Mouse (Mus musculus): ENCODE data around the gene Selenot. TPM values are rescaled to one million over a fixed set of nuclear protein-coding genes. Genes with fewer than 3 reads are reported as not detected.
"Not testable (repeated sequence)": the region's sequence is repeated elsewhere in the genome, so short reads cannot be mapped to it uniquely, and the experiment has no call there.

The Selenot gene
- polyA plus RNA-seq, 1 experiment from 2014 or later = 15.3 TPM

DNA sequence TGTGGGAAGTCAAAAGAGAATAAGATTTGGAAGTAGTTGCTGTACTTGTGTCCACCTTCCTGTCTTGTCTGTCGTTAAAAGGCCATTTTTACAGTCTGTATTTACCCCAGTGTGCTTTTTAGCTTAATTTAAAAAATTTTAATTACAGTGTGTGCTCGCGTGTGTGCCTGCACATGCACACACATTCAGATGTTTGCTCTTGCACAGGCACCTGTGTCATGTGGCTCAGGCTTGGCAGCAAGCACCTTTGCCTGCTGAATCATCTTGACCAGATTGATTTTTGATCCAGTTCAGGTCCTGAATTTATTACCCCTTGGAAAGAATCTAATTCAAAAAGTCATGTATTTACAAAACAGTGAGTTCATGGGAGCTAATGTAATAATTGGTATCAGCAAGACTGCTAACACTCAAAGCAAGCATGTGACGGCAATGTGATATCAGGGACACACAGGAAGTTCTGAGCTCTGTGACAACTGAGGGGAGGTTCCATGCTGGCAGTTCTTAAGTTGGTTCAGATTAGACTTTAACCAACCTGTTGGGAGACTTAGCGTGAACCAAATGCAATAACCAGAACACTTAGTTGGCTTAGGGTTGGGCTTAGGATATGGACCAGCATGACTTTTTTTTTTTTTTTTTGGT lies 6.5 kb downstream of the Selenot start:
- ATAC-seq = peak; percentile 78
- Histone ChIP-seq H3K27me3 (replicated peaks) (no peaks in the 10 kb centered on the region), H3K9ac (0 out of 2 replicates have a peak overlapping the region, but pooled peaks have one; percentile 31), H3K4me2 (peak overlapping the region; percentile 19; the same call in 1 of the 2 replicates), H3K9me3 (replicated peaks) (no peaks in the 10 kb centered on the region), H3K27ac (0 out of 2 replicates have a peak overlapping the region, but pooled peaks have one; percentile 46), H3K36me3 (peaks cover 38% of the 10 kb centered on the region), H3K4me1 (peaks cover 35% of the 10 kb centered on the region), H3K4me3 (no peak overlapping the region)
- WGBS (ENCODE audit: insufficient replicate concordance) = 54% methylated on average over 5 of the region's 5 CpGs

DNA sequence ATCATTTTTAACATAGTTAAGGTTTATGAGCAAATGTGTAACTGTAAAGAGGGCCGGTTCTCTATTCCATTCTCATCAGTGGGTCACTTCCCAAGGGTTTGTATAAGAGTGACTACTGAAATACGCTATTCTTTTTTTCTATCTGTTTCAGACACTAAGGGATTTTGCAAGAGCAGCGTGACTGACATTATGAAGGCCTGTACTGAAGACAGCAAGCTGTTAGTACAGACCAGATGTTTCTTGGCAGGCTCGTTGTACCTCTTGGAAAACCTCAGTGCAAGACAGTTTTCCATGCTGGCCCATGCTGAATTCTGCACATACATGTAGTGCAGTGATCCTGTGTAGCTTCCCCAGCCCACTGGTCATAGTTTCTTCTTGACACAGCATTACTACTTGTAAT lies 14.1 kb downstream of the Selenot start:
- peaks cover 73% of the 10 kb centered on the region for H3K36me3 ChIP-seq
- ATAC-seq; H3K9me3 ChIP-seq (replicated peaks): not testable (repeated sequence)

DNA sequence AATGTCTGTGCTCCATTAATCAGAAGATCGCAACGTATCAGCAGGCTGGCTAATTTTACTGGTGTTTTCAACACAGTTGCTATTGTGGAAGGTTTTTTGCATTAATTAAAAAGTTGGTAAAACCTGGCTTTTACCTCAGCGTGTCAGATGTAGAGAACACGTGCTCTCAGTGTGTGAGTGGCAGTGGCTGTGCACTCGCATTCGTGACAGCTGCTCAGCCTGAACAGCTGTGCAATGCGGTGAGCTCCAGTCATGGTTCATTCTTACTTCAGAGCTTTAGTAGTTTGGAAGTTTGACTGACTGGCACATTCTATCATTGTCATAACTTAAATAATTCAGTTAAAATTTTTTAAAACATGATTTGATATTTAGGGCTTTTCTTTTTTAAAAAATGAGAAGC lies 16.2 kb downstream of the Selenot start:
- H3K27ac ChIP-seq; H3K4me2 ChIP-seq; H3K4me3 ChIP-seq; H3K27me3 ChIP-seq (replicated peaks); ATAC-seq; H3K4me1 ChIP-seq; H3K9me3 ChIP-seq (replicated peaks); H3K9ac ChIP-seq: not testable (repeated sequence)
- 88% methylated on average over 7 of the region's 7 CpGs for WGBS (ENCODE audit: insufficient replicate concordance)
- peaks cover 58% of the 10 kb centered on the region for H3K36me3 ChIP-seq

More for the DNA sequence above, 14.1 kb downstream of the Selenot start:
- H3K4me1 ChIP-seq; H3K27ac ChIP-seq; H3K4me3 ChIP-seq; H3K27me3 ChIP-seq (replicated peaks); H3K4me2 ChIP-seq; H3K9ac ChIP-seq: not testable (repeated sequence)
- 86% methylated on average over 4 of the region's 4 CpGs for WGBS (ENCODE audit: insufficient replicate concordance)

DNA sequence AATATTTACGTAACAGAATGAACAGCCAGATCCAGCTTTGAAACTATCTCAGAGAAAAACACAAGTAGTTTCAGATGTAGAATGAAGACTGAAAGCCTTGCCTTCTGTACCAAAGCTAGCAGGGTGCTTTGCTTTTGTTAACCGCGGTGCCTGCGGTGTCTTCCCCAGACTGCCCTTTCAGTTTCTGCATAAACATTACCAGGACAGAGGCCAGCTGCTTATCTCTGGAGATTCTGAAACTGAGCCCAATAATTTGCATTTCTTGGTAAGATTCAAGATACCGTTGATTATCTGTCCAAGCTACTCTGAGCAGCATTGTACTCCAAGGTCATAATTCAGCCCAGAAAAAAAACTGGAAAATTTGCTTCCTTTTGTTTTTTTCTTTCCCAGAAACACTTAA lies 17.2 kb downstream of the Selenot start:
- WGBS (ENCODE audit: insufficient replicate concordance) = 78% methylated on average over 5 of the region's 5 CpGs
- H3K27me3 ChIP-seq (replicated peaks) = no peaks in the 10 kb centered on the region
- no peak overlapping the region for H3K4me3 ChIP-seq
- no peak overlapping the region for H3K27ac ChIP-seq
- H3K9ac ChIP-seq = no peak overlapping the region
- ATAC-seq = no peak
- H3K9me3 ChIP-seq (replicated peaks) = no peaks in the 10 kb centered on the region
- no peaks in the 10 kb centered on the region for H3K4me1 ChIP-seq
- no peak overlapping the region for H3K4me2 ChIP-seq
- H3K36me3 ChIP-seq = peaks cover 56% of the 10 kb centered on the region

DNA sequence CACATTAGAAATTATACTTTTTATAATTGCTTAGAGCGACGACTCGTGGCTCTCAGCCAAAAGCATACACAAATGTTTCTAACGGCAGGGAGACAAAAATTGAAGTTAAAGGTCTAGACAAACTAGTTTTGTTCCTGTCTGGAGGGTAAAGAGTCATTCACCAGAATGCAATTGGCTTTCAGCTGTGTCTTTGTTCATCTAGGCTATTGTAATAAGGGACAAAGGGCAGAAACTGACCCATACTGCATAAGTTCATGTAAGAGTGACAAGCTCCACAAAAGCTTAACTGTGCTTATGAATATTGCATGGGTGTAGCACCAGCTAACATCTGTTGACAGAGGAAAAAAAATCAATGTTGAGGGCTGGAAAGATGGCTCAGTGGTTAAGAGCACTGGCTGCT lies 32.1 kb downstream of the Selenot start:
- Histone ChIP-seq H3K27me3 (replicated peaks) (no peaks in the 10 kb centered on the region), H3K4me2 (no peak overlapping the region), H3K9me3 (replicated peaks) (no peaks in the 10 kb centered on the region), H3K4me3 (no peak overlapping the region), H3K36me3 (no peaks in the 10 kb centered on the region), H3K9ac (no peak overlapping the region), H3K27ac (no peak overlapping the region), H3K4me1 (no peaks in the 10 kb centered on the region)
- ATAC-seq = no peak
- 79% methylated on average over 4 of the region's 4 CpGs for WGBS (ENCODE audit: insufficient replicate concordance)

DNA sequence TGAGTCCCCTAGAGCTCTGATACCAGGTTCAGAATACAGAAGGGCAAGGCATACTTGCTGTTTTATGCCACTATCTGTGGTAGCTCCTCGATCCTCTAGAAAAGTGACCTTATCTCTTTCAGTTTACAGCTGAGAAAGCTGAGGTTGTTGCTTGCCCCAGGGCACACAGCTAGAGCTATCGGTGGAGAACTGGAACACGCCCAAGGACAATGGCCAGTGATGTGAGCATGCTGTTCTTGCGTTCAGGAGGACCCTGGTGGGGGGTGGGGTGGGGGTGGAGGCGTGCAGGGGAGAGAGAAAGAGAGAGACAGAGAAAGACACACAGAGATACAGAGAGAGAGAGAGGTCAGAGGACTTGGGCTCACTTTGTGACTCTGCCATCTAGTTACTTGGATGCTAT lies 33.5 kb downstream of the Selenot start:
- H3K4me2 ChIP-seq = no peak overlapping the region
- H3K36me3 ChIP-seq = no peaks in the 10 kb centered on the region
- H3K9ac ChIP-seq = no peak overlapping the region
- H3K27ac ChIP-seq = no peak overlapping the region
- no peak for ATAC-seq
- 57% methylated on average over 5 of the region's 5 CpGs for WGBS (ENCODE audit: insufficient replicate concordance)
- no peaks in the 10 kb centered on the region for H3K27me3 ChIP-seq (replicated peaks)
- no peak overlapping the region for H3K4me3 ChIP-seq
- no peaks in the 10 kb centered on the region for H3K4me1 ChIP-seq
- H3K9me3 ChIP-seq (replicated peaks) = no peaks in the 10 kb centered on the region

DNA sequence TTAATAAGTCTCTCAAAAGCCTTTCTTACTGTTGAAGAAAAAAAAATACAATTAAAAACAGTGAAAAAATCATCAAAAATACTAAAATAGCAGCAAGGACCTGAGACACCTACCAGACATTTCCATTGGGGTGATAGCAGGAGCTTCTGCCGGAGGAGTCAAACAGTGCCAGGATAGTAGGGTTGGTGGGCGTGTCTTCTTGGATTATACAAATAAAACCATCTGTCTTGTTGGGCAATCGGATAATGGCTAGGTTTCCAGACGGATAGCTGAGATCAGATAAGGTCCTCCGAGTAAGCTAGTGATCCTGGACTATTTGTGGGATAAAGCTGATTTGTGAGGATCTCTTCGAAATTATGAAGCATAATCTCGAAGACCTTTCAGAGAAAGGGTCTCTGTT lies 44.6 kb downstream of the Selenot start:
- Histone ChIP-seq H3K27ac (no peak overlapping the region), H3K9ac (no peak overlapping the region), H3K4me2 (no peak overlapping the region), H3K4me3 (no peak overlapping the region), H3K27me3 (replicated peaks) (no peaks in the 10 kb centered on the region), H3K4me1 (peaks cover 5% of the 10 kb centered on the region; the same call in 1 of the 2 replicates), H3K9me3 (replicated peaks) (no peaks in the 10 kb centered on the region), H3K36me3 (no peaks in the 10 kb centered on the region)
- no peak for ATAC-seq
- 69% methylated on average over 7 of the region's 7 CpGs for WGBS (ENCODE audit: insufficient replicate concordance)

DNA sequence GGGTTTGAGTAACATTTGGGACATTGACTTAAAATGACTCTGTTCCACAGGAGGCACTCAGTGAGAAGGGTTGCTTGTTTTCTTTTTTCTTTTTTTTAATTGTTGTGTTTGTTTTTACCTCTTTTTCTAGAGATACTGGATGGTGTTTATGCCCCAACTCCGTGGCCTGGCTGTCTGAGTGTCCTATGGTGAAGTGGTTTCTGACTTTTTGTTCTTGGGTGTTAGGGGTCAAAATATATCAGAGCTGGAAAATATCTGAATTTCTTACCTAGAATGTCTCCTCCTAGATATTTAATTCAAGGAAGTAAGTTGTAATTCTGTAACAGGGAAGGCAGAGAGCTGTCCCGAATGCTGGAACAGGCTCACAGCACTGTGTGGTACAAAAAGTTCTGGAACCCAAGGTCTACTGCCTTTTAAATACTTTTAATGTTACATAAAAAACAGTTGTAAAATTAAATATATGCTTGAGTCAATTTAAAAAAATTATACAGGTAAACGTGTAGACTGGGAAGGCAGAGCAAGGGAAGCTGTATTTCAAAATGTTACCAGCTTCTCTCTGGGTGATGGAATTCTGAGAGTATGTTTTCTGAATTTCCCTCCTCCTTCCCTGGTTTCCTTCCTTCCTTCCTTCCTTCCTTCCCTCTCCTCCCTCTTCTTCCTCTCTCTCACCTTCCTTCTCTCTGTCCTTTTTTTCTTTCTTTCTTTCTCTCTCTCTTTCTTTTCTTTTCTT lies 46.4 kb downstream of the Selenot start:
- Histone ChIP-seq H3K9ac (no peak overlapping the region), H3K27me3 (replicated peaks) (no peaks in the 10 kb centered on the region), H3K4me2 (no peak overlapping the region), H3K4me3 (no peak overlapping the region), H3K9me3 (replicated peaks) (no peaks in the 10 kb centered on the region), H3K27ac (no peak overlapping the region), H3K4me1 (peaks cover 5% of the 10 kb centered on the region; the same call in 1 of the 2 replicates), H3K36me3 (no peaks in the 10 kb centered on the region)
- WGBS (ENCODE audit: insufficient replicate concordance) = 65% methylated on average over 3 of the region's 3 CpGs
- ATAC-seq = no peak

DNA sequence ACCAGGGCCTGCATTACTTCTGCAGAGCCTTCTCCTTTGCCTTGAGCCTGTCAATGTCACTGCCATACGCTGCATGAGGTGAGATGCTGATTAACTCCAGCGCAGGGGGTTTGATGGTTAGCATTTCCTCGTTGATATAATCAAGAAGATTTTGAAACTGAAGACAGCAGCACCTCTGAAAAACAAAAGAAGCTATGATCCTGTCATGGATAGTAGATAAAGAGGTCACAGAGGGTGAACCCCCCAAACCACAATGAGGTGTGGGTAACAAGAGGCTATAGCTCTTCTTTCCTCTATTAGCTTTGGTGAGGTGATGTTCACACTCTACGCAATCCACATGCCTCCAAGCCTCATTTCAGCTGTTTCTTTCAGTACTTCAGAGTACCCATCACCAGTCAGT lies 48.5 kb downstream of the Selenot start:
- no peak overlapping the region for H3K4me2 ChIP-seq
- no peak for ATAC-seq
- H3K27ac ChIP-seq = no peak overlapping the region
- no peaks in the 10 kb centered on the region for H3K36me3 ChIP-seq
- peaks cover 5% of the 10 kb centered on the region; the same call in 1 of the 2 replicates for H3K4me1 ChIP-seq
- no peak overlapping the region for H3K9ac ChIP-seq
- 68% methylated on average over 4 of the region's 4 CpGs for WGBS (ENCODE audit: insufficient replicate concordance)
- H3K9me3 ChIP-seq (replicated peaks) = no peaks in the 10 kb centered on the region
- no peaks in the 10 kb centered on the region for H3K27me3 ChIP-seq (replicated peaks)
- H3K4me3 ChIP-seq = no peak overlapping the region

DNA sequence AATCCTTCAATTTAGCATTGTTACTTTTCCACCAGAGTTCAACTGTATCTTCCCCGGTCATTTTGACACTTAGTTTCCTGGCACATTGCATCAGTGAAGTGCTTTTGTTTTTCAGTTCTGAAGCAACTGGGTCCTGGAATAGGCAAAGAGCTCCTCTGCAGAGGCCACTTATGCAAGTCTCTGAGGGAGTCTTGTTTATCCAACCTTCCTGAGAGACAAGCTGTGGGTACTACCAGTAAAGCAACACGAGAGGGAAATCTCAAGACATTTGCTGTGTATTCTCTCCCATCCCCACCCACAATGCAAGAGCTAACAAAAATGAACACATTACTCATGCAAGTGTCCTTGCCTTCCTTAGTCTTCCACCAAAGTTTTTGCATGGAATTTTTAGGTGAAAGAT lies 55.3 kb downstream of the Selenot start:
- 63% methylated on average over 2 of the region's 2 CpGs for WGBS (ENCODE audit: insufficient replicate concordance)
- no peaks in the 10 kb centered on the region for H3K27me3 ChIP-seq (replicated peaks)

DNA sequence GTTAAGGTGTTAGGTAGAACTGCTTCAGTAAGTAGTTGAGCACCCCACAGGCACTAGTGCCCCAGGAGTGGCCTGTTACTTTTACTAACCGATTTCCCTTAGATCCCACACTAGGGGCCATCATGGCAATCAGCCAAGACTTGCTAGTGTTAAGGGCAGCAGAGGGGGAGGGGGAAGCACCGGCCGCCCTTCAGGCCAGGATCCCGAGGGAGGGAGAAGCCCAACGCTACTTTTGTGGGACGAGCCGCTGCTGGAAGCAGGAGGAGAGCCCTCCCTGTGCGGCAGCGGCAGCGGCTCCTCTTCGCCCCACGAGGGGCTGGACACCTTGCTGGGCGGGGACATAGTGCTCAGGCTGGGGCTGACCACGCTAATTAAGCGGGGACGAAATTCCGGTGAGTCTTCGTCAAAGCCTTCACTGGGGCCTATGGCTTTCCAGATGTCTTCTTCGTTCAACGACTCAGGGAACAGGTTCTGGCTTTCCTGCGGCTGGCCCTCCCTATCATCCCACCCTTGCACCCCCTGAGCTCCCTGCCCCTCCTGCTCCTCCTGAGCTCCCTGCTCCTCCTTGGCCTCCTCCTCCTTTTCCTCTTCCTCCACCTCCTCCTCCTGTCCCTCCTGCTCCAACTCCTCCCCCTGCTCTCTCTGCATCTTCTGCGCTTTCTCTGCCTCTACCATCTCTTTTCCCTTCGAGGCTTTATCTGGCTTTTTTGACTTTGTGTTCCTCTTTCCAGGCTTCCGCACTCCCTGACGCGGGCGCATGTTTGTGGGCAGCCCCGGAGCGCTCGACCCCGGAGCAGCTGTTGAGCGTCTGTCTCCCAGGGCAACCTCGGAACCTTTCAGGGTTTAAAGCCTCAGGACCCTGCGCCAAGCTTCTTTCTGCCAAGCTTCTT lies 60.2 kb downstream of the Selenot start, which contains the start of gene Erich6:
Erich6 (minus strand) TSS at position 802 of the 890 bp plus-strand sequence.
- Histone ChIP-seq H3K4me1 (peaks cover 12% of the 10 kb centered on the region), H3K9ac (peak within 1 kb of the TSS; percentile 38; the same call in 1 of the 2 replicates), H3K27me3 (replicated peaks) (no peaks in the 10 kb centered on the region), H3K4me2 (peak within 1 kb of the TSS; percentile 71), H3K9me3 (replicated peaks) (no peaks in the 10 kb centered on the region), H3K4me3 (peak within 1 kb of the TSS; percentile 45), H3K27ac (no peak within 1 kb of the TSS), H3K36me3 (no peaks in the 10 kb centered on the region)
- peak; percentile 47; the same call in 1 of the 2 replicates for ATAC-seq
- 2% methylated on average over 34 of the region's 34 CpGs for WGBS (ENCODE audit: insufficient replicate concordance)

More for the DNA sequence above, 55.3 kb downstream of the Selenot start:
- Histone ChIP-seq H3K4me2 (no peak overlapping the region), H3K4me3 (no peak overlapping the region), H3K27ac (no peak overlapping the region), H3K36me3 (no peaks in the 10 kb centered on the region), H3K9ac (no peak overlapping the region), H3K9me3 (replicated peaks) (no peaks in the 10 kb centered on the region), H3K4me1 (peaks cover 8% of the 10 kb centered on the region)
- ATAC-seq = no peak

All from liver, embryonic 12.5 days (tissue).